Mouse (Mus musculus): ENCODE measurements around the gene Trub1. TPM values are rescaled to one million over a fixed set of nuclear protein-coding genes. Genes with fewer than 3 reads are reported as not detected.
A peak's percentile ranks its signal among the peaks of the same experiment; 100 is the strongest.

The Trub1 gene
- polyA plus RNA-seq, 2 experiments from 2014 or later = 12.6 to 12.9 TPM

- no peak for ATAC-seq
Measured at GRCm38 (mm10) chr19:57442936-57443657, 9.6 kb upstream of the Trub1 start.

- no peak for ATAC-seq
Measured at GRCm38 (mm10) chr19:57445049-57445448, 7.7 kb upstream of the Trub1 start.

GRCm38 (mm10) chr19:57450849-57451248 lies 1.9 kb upstream of the Trub1 start:
- ATAC-seq = no peak

- ATAC-seq = no peak
Measured at GRCm38 (mm10) chr19:57451762-57452161, 950 bp upstream of the Trub1 start.

- ATAC-seq = peak; percentile 10
Measured at GRCm38 (mm10) chr19:57453218-57453600, 497 bp downstream of the Trub1 start.

- no peak for ATAC-seq
Measured at GRCm38 (mm10) chr19:57455286-57455960, 2.7 kb downstream of the Trub1 start.

- ATAC-seq = no peak
Measured at GRCm38 (mm10) chr19:57457075-57457474, 4.4 kb downstream of the Trub1 start.

GRCm38 (mm10) chr19:57463741-57464140 lies 11.0 kb downstream of the Trub1 start:
- no peak for ATAC-seq

- no peak for ATAC-seq
Measured at GRCm38 (mm10) chr19:57465742-57466141, 13.0 kb downstream of the Trub1 start.

- ATAC-seq = no peak
Measured at GRCm38 (mm10) chr19:57471033-57471432, 18.3 kb downstream of the Trub1 start.

- ATAC-seq = no peak
Measured at GRCm38 (mm10) chr19:57472169-57472568, 19.5 kb downstream of the Trub1 start.

GRCm38 (mm10) chr19:57473301-57473700 lies 20.6 kb downstream of the Trub1 start:
- no peak for ATAC-seq

GRCm38 (mm10) chr19:57475298-57475697 lies 22.6 kb downstream of the Trub1 start:
- no peak for ATAC-seq

- ATAC-seq = peak; percentile 75
Measured at GRCm38 (mm10) chr19:57477310-57477709, 24.6 kb downstream of the Trub1 start.

- ATAC-seq = peak; percentile 67
Measured at GRCm38 (mm10) chr19:57478056-57478455, 25.3 kb downstream of the Trub1 start.

- ATAC-seq = no peak
Measured at GRCm38 (mm10) chr19:57479886-57480655, 27.4 kb downstream of the Trub1 start.

GRCm38 (mm10) chr19:57481743-57482259 lies 29.1 kb downstream of the Trub1 start:
- no peak for ATAC-seq

GRCm38 (mm10) chr19:57482815-57483214 lies 30.1 kb downstream of the Trub1 start:
- ATAC-seq = no peak

GRCm38 (mm10) chr19:57487051-57487658 lies 34.4 kb downstream of the Trub1 start:
- no peak for ATAC-seq

- ATAC-seq = no peak
Measured at GRCm38 (mm10) chr19:57489527-57489926, 36.8 kb downstream of the Trub1 start.

- no peak for ATAC-seq
Measured at GRCm38 (mm10) chr19:57491030-57491429, 38.3 kb downstream of the Trub1 start.

GRCm38 (mm10) chr19:57494020-57494419 lies 41.3 kb downstream of the Trub1 start:
- no peak for ATAC-seq
